Comparison of ENCODE assay signal across 12 mouse cellular contexts in the genomic region with DNA sequence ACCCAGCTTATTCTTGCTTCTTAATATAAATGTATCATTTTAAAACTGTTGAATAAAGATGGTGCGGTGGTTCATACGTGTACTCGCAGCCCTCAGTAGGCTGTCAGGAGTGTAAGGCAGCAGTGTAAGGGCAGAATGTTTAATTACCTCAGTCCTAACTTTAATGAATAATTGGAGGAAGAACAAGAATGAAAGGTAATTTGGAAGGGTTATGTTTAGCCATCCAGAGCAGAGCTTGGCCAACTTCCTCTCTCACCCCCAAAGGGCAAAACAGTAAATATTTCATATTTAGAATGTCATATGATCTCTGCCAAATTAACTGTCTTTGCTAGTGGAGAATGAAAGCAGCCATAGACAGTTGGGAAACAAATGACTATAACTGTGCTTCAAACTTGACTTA.
"Had no signal": no experiment of that assay in that cellular context is flagged by ENCODE, and none has a peak within 500 bp of the region (broad histone marks: within the 10 kb centered on the region; RNA-seq: fewer than 3 reads in every experiment).

No protein-coding gene starts in this region.

- H3K4me3 ChIP-seq: limb, embryonic 15.5 days; liver, embryonic 12.5 days; neural tube, embryonic 12.5 days had no signal

- DNase-seq: kidney, adult 18-20 months; kidney, postnatal 10 days; layer of hippocampus, adult 9-11 months; layer of hippocampus, postnatal 36 days; lung, postnatal 36 days; midbrain, embryonic 14.5 days; thymus, adult 18-20 months; thymus, postnatal 14 days had no signal

- H3K27me3 ChIP-seq: limb, embryonic 15.5 days; liver, embryonic 12.5 days; neural tube, embryonic 12.5 days had no signal

- H3K4me1 ChIP-seq: limb, embryonic 15.5 days; liver, embryonic 12.5 days; neural tube, embryonic 12.5 days had no signal

- ATAC-seq: hindbrain, postnatal 0 days; liver, embryonic 12.5 days had no signal

- H3K9ac ChIP-seq: limb, embryonic 15.5 days; liver, embryonic 12.5 days; neural tube, embryonic 12.5 days had no signal

- H3K9me3 ChIP-seq: limb, embryonic 15.5 days; liver, embryonic 12.5 days; neural tube, embryonic 12.5 days had no signal

- H3K4me2 ChIP-seq: limb, embryonic 15.5 days; liver, embryonic 12.5 days; neural tube, embryonic 12.5 days had no signal

- H3K36me3 ChIP-seq: limb, embryonic 15.5 days; liver, embryonic 12.5 days; neural tube, embryonic 12.5 days had no signal

- H3K27ac ChIP-seq: hindbrain, postnatal 0 days; limb, embryonic 15.5 days; liver, embryonic 12.5 days; neural tube, embryonic 12.5 days had no signal
